Mouse (Mus musculus): Measurements from ENCODE around the gene Pip5k1b.

Gene Pip5k1b

DNA sequence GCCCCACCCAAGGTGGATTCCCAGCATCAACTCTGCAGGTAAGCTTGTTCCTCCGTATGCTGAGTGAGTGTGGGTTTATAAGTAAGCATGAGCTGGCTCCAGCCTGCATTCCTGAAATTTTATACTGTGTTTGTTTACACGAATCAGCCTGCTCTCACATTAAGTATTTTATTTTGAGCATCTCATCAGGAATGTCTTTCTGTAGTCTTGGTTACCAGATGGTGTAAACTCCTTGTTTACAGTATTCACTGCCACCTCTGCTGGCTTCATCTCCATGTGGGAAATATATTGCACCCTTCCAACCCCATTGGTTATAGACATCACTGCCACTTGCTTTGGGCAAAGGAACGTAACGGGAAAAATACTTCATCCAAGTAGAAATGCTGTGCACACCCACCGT is 262.1 kb downstream of the Pip5k1b start:
- DNase-seq = no peak

DNA sequence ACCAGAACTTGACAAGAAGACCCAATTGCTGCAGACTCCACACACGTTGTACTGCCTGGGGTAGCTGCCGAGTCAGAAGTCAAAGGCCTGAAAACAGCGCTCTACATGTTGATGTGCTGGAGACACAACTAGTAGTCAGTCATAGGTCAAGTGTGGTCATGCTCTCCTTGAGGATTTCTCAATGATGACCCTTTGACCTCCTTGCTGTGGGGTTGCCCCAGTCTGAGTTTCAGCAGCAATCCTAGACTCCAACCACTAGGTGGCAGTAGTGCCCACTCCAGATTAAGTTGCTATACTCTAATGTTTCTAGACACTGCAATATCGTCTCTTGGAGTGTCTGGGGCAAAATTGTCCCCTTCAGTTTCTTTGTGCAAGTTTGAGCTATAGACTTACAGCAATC is 271.5 kb downstream of the Pip5k1b start:
- peak; percentile 52 to 68 for DNase-seq

DNA sequence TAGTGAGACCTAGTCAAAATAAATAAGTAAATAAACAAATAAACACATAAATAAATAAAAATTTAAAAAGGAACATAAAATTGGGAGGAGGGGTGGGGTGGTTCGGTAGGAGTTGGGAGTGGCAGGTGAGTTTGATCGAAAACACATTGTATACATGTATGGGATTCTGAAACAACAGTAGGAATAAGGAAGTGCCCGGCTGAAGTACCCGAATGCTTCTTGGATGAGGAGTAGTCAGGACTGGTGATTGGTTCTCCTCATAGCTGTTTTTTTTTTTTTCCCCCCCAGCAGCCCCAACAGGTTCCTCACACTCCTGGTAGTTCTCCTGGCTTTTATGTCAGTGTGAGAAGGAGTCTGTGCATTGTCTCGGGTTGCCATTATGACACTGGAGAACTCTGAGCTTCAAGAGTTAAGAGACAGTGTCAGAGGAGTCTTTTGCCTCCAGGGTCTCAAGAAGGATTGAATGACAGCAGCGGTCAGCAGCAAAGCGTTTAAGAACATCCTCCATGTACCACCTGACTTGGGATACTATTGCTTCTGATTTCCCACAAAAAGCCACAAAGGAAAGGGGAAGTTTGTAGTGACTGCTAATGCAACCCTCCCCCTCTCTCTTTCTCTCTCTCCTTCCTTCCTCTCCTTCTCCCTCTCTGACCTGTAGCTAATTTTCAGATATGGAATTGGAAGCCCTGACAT is 274.2 kb downstream of the Pip5k1b start:
- no peak for DNase-seq

DNA sequence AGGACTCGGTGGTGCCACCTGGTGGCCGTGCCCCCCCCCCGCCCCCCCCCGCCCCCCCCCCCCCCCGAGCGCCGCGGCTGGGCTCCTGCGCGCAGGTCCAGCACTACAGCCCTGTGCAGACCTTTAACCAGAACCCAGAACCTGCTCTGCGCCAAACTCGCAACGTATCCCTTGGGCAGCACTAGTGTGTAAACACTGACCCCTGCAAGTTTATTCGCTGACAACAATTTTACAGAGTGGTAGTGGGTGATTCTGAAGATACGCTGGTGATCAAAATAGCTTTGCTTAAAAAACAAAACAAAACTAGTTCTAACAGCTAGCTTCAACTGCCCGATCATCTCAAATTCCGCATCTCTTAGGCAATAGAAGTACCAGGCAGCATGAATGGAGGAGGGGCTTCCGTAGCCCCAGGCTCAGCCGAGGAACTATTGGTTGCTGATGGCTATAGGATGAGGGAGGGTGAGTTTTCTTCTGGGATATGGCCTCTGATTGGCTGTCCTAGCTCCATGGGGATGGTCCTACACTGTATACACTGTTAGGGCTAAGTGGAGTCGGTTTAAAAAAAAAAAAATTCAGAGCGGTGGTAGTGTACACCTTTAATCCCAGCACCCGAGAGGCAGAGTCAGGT is 275.0 kb downstream of the Pip5k1b start, which contains the start of gene Fxn:
TSS of gene Fxn (minus strand) at position 5 of the 628 bp plus-strand sequence.
- peak in 1 of 2 experiments; percentile 50 for DNase-seq

DNA sequence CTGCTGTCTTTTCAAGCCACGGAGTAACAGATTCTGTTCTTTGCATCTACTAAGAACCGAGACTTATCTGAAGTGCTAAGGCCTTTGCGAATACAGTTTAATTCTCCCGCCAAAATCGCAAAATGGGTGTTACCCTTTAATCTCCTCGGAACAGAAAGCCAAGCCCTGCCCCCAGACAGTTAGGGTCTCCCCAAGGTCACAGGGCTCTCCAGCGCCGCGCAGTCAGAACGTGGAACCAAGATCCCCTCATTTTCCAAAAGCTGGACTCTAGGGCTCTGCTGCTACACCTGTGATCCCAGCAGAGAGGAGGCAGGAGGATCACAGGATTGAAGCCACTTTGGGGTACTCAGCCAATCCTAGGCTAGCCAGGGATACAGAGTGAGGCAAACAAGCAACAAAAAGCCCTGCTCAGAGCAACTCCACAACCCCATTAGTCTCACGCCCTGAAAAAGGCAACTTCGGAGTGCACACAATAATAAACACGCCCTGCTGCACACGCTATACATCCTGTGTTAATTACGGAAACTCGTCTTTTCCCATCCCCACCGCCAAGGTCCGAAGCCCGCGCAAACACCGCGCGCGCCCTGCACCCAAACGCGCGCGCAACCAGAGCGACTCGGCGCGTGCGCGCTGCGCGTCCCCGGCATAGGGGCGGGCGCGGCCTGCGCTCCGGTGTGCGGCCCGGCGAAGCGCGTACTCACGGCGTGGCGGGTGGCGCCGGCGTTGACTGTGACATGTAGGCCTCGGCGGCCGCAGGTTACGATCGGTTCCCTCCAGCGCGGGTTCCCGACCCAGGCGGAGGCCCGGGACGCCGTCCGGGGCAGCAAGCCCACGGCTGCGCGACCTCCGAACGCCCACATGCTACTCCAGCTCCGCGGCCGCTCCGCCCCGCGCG is 275.7 kb downstream of the Pip5k1b start:
- DNase-seq = peak; percentile 91 to 92

DNA sequence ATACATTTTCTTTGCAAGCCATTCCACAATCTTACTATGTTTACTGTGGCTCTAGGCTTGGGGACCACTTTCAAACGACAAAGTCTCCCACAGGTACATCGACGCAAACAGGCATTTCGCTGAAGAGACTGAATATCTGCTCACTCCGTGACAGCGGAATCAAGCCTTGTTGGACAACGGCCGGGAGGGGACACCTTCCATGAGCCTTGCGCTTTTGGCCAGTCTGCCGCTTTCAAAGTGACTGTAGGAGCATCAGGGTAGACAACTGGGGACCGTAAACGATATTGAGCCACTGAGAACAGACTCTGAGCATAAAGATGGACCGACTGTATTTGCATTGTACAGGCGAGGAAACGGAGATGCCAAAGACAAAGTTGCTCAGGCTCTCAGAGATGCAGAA is 276.8 kb downstream of the Pip5k1b start:
- DNase-seq = peak; percentile 18 to 37

DNA sequence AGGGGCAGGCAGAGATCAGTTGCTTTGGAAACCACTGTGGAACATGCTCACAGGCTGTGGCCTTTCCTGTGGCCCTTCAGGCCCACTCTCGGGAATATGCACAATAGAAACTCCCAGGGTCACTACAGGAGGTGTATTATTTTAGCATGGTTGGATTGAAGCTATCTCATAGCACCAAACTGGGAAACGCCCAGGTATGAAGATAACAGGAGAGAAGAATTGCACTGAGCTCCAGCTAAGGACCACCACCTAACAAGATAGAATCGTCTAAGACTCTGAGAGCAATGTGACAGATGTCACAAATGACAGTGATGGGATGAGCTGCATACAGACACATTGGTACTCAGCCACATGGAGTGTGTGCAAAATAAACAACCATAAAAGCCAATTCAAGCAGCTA is 281.4 kb downstream of the Pip5k1b start:
- no peak for DNase-seq

DNA sequence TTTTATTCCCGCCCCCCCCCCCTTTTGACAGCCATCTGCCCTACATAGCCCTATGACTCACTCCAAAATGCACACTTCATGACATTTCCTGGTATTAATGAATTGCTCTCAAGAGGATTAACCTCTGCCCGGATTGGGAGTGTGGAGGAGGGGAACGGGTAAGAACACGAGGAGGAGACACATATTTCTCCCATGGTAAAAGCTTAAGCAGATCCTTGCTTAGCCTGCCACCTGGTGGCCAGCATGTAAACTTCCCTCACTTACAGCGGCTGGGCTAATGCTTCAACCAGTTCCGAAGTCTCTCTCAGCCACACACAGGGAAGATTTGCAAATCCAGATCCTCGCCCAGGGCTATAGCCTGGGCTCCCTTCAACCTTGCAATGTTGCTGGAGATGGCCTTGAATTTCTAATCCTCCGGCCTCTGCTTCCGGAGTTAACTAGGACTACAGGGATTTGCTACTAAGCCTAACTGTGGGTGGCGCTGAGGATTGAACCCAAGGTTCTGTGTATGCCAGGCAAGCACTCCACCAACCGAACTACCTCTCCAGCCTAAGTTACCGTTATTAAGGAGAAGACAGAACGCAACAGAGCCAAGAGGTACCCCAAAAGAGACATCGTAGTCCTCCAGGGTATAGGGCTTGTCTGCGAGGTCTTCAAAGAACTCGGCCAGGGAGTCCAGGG is 283.8 kb downstream of the Pip5k1b start:
- DNase-seq = peak; percentile 92

DNA sequence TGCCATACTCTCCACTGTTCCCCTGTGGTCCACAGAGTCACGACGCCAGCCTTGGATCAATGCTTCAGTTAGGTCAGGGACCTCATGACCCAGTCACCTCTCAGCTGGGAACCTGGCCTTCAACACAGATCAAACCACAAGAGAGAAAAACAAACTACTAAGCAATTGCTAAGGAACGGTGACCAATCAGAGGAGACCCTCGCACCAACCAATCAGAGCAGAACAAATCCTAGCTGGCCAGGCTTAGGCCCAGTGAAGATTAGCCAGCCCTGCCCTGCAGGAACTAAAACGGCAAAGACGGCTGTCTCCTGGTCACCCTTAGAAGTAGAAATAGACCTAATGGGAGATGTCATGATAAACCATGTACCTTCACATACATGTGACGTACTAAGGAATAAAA is 284.3 kb downstream of the Pip5k1b start:
- DNase-seq = peak; percentile 34

DNA sequence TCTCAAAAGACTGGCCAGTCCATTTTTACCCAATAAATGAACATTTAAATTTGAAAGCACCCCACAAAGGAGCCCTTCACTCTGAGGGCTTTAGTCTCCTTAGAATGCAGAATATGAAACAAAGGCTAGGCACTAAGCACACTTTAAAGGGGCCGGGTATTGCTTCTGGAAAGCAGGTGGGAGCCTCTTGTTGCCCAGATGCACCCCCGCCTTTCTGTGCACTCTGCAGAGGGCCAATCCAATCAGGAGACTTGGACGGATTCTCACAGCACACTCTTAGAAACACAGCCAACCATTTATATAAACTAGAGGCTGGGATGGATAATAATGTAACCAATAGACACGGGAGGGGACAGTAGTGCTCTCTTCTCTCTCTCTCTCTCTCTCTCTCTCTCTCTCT is 287.1 kb downstream of the Pip5k1b start:
- no peak for DNase-seq

DNA sequence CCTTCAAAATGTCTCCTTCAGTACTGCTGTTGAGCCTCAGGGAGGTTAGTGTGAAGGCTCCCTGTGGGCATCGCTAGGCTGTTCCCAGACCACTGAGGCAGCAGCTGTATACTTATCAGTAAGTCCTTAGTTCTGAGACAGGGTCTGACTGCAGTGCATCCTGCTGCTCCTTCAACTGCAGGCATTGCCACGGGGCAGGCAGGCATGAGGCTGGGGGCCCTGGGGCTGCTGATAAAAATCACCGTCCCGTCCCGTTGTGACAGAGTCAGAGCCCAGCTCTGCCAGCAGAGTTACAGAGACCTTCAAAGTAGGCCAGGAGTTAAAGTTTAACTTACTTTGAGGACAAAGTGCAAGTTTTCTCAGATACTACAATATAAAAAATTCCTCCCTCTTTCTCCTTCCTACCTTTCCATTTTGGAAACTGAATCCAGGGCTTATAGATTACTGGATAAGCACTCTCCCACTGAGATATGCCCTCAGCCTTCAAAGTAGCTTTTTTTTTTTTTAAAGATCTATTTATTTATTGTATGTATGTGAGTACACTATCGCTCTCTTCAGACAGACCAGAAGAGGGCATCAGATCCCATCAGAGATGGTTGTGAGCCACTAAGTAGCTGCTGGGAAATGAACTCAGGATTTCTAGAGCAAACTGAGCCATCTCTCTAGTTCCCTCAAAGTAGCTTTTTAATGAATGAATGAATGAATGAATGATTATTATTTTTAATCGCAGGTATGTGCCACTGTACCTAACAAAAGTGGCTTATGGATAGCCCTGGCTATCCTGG is 289.4 kb downstream of the Pip5k1b start:
- no peak for DNase-seq

DNA sequence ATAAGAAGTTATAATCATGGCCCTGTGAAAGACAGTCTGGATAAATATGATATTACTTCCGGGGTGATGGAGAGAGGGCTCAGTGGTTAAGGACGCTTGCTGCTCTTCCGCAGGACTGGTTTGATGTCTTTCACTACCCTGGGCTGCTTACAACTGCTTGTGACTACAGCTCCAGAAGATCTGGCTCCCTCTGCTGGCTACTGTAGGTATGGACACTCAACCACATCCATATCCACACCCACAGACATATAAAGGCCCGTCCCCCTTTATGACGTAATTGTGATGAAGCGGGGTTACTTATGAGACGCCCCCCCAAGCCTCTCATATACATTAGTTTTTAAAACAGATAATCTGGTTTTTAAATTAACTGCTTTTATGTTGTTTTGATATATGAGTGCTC is 290.7 kb downstream of the Pip5k1b start:
- peak; percentile 89 to 91 for DNase-seq

DNA sequence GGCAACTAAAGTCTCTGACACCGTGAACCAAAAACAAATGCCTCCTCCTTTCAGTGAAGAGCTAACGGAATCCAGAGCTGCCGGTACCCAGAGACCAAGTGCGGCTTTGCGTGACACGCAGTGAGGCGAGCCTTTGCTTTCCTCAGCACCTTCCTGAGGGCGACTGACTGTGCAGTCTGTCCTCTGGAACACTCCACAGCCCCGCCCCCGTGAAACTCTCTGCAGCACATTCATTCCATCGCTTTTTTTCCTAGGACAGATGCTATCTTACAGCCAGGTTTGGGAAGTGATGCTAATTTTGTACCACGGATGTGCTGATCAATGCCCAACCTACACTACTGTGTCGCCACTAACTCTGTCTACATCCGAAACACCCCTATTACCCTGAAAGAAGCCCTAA is 292.9 kb downstream of the Pip5k1b start:
- DNase-seq = no peak

DNA sequence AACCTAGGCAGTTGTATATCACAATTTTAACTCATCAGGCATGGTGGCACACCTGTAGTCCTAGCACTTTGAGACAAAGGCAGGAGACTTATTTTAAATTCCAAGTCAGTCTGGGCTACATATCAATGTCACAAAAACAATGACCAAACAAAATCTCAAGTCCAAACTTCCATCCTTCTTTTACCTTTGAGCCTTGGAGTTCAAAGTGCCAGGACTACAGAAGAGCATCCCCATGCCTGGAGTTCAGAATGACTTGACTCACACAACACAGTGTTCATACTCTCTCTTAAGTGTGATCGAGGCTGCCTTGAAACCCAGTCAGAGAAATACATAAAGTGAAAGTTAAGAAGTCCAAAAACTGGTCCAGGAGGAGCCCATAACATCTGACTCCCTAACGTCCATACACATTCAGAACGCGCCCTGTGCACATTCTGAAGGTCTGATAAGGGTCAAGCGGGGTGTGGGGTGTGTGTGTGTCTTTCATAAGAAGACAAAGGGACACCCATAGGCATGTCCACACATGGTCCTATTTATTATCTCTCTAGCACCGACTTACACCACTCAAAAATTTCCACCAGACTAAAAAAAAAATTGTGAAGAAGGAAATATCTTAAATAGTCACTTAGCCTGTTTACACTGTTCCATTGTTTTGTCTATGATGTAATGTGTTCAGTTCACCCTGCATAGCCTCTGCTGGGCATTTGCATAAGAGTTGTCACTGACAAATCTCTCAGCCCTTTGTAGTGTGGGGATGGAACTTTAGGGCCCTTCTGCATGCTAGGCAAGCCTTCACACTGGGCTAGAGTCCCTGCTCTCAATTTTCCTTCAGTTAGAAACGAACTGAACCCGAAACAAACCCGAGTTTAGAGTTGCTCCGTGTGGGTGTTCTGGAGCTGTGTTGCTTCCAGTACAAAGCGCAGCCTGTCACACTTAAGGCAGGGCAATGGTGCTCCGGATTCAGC is 296.0 kb downstream of the Pip5k1b start:
- no peak for DNase-seq

DNA sequence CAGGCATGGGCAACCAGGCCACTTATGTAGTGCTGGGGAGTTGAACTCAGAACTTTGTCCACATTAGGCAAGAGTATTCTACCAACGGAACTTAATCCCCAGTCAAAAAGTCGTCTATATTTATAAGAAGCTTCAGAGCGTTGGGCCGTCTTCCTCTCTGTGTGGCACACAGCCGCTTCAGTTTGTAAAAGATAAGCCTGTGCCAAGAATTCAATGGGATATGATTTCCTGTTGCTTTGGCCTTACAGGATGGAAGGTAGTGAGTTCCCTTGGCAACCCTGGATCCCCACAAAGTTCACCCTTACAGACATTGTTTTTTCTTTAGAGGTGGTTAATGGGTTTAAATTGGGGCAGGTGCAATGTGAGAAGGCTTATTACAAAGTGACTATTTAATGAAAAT is 297.3 kb downstream of the Pip5k1b start:
- DNase-seq = no peak

DNA sequence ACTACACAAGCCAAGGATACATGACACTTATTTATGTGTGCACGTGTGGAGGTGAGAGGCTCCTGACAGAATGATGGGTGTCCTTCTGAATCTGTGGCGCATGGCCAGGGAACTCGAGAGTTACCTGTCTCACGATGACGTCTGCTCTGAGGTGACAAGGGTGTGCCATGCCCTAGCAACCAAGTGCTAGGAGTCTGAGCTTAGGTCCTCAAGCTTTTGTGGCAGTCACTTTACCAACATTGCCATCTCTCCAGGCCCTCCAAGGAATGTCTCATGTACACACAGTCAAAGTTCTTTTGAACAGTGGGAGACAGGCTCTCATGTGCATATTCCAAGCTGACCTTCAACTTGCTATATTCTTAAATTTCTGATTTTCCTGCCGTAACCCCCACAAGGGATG is 297.7 kb downstream of the Pip5k1b start:
- no peak for DNase-seq

DNA sequence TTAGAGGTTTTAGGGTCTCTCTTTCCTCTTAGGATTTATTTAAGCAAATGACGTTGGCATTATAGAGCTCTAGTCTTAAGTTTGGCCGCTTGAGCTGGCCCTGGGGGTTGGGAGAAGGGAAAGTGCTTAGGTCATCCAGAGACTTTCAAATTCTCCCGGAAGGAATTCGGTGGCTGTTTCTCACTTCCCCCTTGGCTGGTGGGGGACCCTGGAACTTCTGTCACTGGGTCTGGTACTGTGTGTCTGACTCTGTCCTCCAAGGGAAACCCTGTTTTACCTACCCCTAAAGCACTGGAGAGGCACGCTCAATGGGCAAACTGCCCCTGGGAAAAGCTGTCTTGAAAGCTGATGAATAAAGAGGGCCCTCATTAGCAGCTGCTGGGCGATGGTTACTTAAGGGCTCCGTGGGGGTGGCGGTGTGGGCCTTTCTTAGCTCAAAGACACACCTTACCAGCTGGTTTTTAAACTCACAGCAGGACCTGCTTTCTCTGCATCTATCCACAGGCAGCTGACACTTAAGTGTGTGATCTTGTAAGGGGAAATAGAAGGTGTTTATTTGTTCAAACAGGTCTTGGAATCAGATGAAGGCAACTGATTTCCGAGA is 301.9 kb downstream of the Pip5k1b start:
- DNase-seq = no peak

DNA sequence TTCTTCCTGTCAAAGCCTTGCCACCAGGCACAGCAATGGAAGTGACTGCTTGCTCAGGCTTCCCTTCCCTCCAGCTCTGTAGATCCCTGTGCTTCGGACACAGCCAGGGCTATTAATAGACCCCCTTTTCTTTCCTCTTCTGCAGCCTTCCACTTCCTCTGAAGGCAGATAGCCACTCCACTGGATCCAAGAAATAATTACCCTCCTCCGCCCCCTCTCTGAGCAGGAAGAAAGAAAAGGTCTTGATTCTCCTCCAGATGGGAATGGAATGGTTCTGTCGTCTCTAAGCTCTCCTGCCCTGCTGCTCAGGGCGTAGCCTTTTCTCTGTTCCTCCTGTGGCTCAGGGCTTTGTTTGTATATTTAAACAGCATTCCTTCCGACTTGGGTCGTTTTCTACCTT is 303.8 kb downstream of the Pip5k1b start:
- DNase-seq = peak in 1 of 2 experiments; percentile 14
